Mouse (Mus musculus): Measurements from ENCODE around the gene Nipa1.
"Not testable (repeated sequence)": the region's sequence is repeated elsewhere in the genome, so short reads cannot be mapped to it uniquely, and the experiment has no call there.

Nipa1 gene

DNA sequence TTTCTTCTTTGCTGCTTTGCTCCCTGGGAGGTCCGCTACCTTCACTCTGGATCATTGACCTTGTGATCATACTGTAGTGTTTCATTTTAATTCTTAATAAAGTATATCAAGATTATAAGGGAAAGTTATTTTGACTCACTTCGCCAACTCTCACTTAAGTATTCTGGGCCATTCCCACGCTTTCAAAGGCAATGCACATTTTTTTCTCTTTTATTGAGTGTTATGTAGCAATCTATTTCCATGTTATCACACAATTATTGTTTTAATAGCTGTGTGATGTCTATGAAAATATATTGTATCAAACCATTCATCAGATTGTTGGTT, at the start of gene Nipa1:
Gene Nipa1, minus strand, starts transcription at position 25 of the 324 bp plus-strand sequence.
- DNase-seq: no peak

DNA sequence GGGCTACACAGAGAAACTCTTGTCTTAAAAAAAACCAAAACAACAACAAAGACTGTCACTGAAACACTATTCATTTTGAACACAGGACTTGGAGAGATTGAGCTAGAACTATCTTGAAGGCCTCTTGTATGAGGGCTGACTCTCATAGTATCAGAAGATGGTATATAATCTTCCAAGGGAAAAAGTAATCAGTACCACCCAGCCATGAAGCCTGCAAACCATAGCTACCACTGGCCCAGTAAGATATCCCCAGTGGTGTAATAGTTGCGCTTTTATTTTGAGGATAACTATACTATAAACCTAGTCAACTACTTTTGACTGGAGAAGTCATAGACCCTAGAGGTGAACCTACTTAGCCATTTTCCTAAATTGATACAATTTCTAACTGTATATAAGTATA, 46.9 kb upstream of the Nipa1 start:
- DNase-seq: no peak

DNA sequence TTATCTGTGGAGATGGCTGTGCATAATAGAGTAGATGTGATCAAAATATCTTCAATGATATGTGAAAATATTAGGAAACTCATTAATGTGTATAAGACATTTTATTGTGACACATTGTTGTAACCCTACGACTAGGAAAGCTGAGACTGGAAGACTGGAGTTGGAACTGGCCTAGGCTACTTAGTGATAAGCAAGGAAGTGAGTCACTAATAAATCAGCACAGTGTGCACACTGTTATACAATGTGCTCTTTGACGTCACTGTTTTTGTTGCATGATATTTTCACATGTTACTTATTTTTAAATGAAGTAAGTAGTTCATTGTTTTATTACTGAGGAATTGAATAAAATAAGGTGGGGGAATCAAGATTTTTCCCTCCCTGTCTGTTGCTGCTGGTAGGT, 46.4 kb upstream of the Nipa1 start:
- no peak for DNase-seq

DNA sequence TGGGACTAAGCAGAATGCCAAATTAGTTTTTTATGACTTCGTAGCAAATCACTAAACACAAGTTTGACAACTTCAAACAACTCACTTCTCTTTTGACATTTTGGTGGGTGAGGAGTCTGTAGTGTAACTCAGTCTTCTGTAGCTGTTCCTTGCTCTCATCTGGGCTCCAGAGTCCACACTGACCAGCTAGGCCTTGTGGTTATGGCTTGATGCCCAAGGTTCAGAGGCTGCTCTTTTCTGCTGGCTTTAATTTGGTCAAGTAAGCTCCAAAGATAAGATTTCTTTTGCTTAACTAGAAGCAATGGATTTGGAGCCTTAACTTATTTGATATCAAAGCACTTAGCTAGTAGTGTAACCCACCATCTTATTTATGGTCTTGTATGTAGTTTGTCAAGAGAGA, 45.1 kb upstream of the Nipa1 start:
- no peak for DNase-seq

- no peak for DNase-seq
These were observed 35.6 kb upstream of the Nipa1 start for GRCm38 (mm10) chr7:56055338-56055737.

DNA sequence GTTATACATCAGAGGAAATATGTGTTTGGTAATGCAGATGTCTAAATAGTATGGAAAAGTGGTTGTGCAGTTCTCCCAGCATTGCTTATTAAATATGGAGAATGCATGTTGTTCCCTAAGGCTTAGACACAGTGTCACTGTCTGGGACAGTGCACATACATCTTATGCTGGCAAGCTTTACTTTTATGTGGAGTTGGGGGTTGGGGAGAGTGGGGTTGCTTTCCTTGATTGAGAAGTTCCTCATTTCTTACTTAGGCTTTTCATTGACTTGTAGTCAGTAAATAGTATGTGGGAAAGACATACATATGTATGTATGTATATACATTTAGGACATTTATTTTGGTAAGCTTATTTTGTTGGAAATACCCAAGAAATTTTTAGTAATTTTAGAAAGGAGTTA, 33.2 kb upstream of the Nipa1 start:
- DNase-seq: no peak

GRCm38 (mm10) chr7:56050487-56050911, 30.7 kb upstream of the Nipa1 start:
- peak; percentile 1 to 10 for DNase-seq

- peak; percentile 96 to 98 for DNase-seq
These were observed 30.1 kb upstream of the Nipa1 start, which contains the start of gene Herc2 for GRCm38 (mm10) chr7:56049831-56050321. TSS of gene Herc2 (plus strand) at chr7:56050196.

DNA sequence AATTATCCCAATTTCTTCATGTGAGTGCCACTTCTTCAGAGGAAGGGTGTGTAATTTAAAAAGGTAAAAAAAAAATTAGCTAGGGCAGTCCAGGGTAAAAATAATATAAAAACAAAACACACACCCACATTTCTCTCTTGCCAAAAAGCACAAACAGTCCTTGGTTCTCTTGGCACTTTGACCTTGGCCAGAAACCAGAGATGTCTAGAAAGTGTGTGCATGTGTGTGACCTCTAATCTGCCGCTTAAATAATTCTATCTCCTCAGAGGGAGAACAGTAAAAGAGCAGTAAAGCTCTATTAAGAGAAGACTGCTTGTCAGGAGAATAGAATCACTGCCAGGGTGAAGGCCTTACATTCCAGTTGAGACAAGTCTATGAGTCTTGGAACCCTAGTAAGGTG, 27.4 kb upstream of the Nipa1 start:
- no peak for DNase-seq

DNA sequence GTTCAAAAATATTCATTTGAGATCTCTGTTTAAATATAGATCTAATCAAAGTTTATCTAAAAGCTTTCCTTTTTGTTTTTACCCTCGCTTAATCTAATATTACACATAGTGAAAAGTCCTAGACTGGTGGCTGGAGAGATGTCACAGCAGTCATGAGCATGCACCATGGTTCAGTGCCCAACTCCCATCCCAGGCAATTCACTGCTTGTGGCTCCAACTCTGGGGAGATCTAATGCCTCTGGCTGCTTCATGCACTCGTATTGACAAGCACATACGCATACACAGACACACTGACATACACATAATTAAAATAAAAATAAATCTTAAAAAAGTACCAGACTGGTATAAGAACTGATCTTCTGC, 24.5 kb upstream of the Nipa1 start:
- DNase-seq: no peak

DNA sequence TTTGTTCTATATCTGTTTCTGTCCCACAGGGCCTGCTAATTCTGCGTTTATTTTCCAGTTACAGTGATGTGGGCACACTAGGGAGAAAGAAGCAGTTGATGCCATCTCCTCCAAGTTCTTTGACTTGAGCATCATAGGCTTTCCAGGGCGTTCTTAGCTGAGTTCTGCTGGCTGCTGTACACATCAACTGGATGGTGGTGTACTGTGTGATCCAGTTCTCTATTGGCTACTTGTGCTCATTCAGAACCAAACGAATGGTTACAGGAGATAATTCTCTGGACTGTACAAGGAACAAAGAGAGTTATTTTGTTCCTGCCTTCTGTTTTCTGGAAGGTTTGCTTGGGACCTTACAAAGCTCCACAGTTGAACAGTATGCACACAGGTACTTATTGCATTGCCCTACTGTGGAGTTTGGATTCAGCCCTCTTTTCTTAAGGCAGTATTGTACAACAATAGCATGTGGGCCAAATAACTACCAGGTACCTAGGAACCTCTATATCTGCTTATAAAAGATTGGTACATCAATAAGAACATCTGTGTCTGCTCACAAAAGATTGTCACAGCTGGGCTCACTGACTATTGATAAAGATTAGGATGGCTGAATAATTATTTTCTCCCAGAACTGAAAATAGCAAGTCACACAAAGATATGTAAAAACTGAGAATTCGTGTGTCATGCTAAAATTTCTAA, 24.0 kb upstream of the Nipa1 start:
- DNase-seq: no peak

- DNase-seq: peak; percentile 56 to 69
These were observed 22.6 kb upstream of the Nipa1 start for GRCm38 (mm10) chr7:56042353-56042752.

DNA sequence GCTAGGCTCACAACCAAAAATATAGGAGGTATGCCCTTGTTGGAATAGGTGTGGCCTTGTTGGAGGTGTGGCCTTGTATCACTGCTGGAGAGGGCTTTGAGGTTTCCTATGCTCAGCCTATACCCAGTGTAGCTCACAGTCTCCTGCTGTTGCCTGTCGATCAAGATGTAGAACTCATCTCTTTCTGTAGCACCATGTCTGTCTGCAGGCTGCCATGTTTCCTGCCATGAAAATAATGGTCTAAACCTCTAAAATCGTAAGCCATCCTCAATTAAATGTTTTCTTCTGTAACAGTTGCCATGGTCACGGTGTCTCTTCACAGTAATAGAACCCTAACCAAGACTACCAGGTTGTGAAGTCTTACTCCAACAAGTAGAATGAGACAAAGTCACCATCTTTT, 3.8 kb upstream of the Nipa1 start:
- DNase-seq: no peak

DNA sequence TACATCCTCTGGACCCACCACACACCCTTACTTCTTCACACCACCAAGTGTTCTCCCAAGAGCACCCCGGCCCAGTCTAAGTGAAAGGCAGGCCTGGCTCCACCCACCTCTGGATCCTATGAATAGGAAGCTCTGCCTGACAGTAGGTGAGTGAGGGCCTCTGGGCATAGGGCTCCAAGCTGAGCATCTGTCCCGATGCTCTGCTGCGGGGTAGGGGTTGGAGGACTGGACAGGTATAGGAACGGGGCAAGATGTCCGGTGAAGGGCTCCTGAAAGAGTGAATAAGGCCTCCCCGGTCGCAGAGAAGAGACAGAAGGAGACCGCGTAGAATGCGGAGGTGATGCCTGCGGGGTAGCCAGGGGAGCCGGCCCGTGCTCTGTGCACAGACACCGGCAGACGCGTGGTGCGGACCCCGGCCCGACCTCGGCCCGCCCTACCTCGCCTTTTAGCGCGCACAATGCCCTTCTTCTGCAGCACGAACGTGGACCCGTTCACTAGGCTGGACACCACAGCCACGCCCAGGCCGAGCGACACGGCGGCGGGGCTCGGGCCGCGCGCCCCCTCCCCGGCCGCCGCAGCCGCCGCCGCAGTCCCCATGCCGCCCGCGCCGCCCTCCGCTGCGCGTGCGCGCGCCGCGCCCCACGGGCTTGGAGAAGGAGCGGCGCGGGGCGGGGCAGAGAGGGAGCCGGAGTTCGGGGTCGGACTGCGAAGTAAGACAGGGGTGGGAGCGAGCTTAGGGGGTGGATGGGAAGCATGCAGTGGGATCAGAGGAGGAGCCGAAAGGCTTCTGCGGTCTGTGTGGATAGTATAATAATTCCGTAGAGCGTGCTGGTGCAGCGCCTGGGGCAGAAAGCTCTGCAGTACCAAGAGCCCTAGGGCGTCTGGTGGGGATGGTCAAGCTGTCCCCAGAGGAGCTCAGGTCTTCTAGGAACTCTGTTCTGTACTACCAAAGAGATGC, 503 bp downstream of the Nipa1 start:
- DNase-seq: peak; percentile 38 to 50

GRCm38 (mm10) chr7:56018446-56018971, 1.2 kb downstream of the Nipa1 start:
- no peak for DNase-seq

DNA sequence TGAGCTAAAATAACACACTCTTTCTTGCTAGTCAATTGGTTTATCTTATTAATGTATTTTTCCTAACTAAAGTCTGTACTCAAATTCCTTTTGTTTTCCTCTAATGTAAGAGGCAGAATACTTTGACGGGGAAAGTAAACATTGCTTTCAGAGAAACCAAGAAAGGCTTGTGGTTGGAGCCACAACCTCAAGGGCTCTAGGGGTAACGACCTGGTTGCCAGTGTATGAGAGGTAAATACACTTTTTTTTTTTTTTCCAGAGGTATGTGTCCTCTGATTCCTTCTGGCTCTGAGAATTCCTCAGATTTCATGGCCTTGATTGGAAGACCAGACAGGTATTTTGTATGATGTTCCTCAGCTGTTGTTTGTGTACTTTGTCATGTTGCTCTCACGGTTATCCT, 2.0 kb downstream of the Nipa1 start:
- no peak for DNase-seq

GRCm38 (mm10) chr7:56015837-56016236, 3.9 kb downstream of the Nipa1 start:
- no peak for DNase-seq

DNA sequence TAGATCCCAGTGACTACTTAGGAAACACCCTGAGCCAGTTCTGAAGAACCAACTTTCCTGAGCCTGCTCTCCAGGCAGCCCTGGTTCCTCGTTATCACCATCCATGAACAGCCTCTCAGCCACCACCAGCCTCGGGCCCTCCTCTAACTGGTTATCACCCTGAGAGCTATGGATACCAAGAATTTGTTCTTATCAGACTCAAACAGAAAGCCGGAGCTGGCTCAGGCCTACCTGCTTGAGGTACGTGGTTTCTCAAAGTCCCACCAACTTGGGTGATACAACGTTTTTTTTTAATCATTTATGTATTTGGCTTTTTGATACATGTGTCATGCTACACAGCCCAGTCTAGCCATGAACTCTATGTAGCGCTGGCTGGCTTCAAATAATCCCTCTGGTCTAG, 4.6 kb downstream of the Nipa1 start:
- no peak for DNase-seq

GRCm38 (mm10) chr7:56014002-56014702, 5.6 kb downstream of the Nipa1 start:
- DNase-seq: not testable (repeated sequence)

GRCm38 (mm10) chr7:56013261-56014001, 6.3 kb downstream of the Nipa1 start:
- DNase-seq: no peak

DNA sequence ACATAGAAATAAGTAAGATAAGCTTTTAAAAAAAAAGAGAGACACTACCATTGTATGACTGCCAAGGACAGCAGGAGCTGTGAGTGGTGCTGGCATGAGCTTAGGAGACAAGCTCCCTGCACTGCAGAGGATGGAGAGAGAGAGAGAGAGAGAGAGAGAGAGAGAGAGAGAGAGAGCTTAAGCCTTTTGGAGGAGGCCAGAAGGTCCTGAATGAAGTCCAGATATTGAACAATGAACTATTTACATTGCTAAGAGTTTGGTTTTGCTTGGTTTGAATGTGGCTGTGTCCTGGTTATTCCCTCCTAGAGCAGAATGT, 8.8 kb downstream of the Nipa1 start:
- DNase-seq: no peak

GRCm38 (mm10) chr7:56010318-56011017, 9.3 kb downstream of the Nipa1 start:
- no peak for DNase-seq
